Mouse (Mus musculus) heart, postnatal 14 days (tissue): ENCODE measurements around the gene Fbln7. TPM values are rescaled to one million over a fixed set of nuclear protein-coding genes. Genes with fewer than 3 reads are reported as not detected.

Experiments
- microRNA-seq, 2 experiments: library from miRNA; unstranded; fragments of <30 nt; microRNA quantifications; one replicate each; pipeline ENCODE4 v1.2.0; 2021 to 2022
- total RNA-seq, 2 experiments: library from RNA; stranded (reverse); gene quantifications; 2 replicates each; pipeline ENCODE4 v1.2.3; 2021

The Fbln7 gene
- total RNA-seq, 2 experiments from 2014 or later = 0.73 to 0.98 TPM

Small RNA genes within 50 kb of the gene (microRNA-seq; reads per million reads assigned to microRNA genes)
- gene Gm22859 = 0 reads per million in 2 experiments

Other genes with a start within 250 kb of the Fbln7 start
- gene Anapc1, start 175.6 kb upstream of the Fbln7 start, total RNA-seq = 10 to 100 TPM; 50.6 to 51.0 TPM
- gene Mertk, start 164.0 kb upstream of the Fbln7 start, total RNA-seq = 1 to 10 TPM; 6.5 to 8.0 TPM
- 10 to 100 TPM; 23.3 to 23.4 TPM for gene Tmem87b, start 44.9 kb upstream of the Fbln7 start, total RNA-seq
- 1 to 10 TPM; 3.2 to 4.3 TPM for gene Zc3h8, start 81.1 kb downstream of the Fbln7 start, total RNA-seq
- gene Zc3h6, start 104.4 kb downstream of the Fbln7 start, total RNA-seq = 1 to 10 TPM; 3.6 to 4.8 TPM
- 10 to 100 TPM; 10.1 to 10.6 TPM for gene Gm10762, start 104.7 kb downstream of the Fbln7 start, total RNA-seq
- not detected for gene Vinac1, start 185.2 kb downstream of the Fbln7 start, total RNA-seq
- gene Ttl, start 203.0 kb downstream of the Fbln7 start, total RNA-seq = 10 to 100 TPM; 14.0 to 17.3 TPM
- 10 to 100 TPM in 1 of 2 experiments, 1 to 10 TPM in 1; 9.9 to 10.3 TPM for gene Polr1b, start 238.0 kb downstream of the Fbln7 start, total RNA-seq